Mouse (Mus musculus): ENCODE measurements at regions not wholly inside any gene's neighbourhood (a gene's known extent, or its start where the extent isn't known, plus 50 kb on each side); places are given as distances from the start of the nearest gene placed in this dataset.

- 84% methylated on average over 1 of the region's 1 CpGs for WGBS
- no peak overlapping the region for H3K9ac ChIP-seq
- no peaks in the 10 kb centered on the region for H3K27me3 ChIP-seq (replicated peaks)
- no peaks in the 10 kb centered on the region for H3K4me1 ChIP-seq
- ATAC-seq (ENCODE audit: low FRiP score, low read depth), result no peak
- no peak overlapping the region for H3K4me3 ChIP-seq
- no peaks in the 10 kb centered on the region for H3K36me3 ChIP-seq
- no peak overlapping the region for H3K4me2 ChIP-seq (replicated peaks)
- H3K27ac ChIP-seq, result no peak overlapping the region
- H3K9me3 ChIP-seq, result no peaks in the 10 kb centered on the region
These were observed 163.9 kb downstream of the Ptprc start for GRCm38 (mm10) chr1:138011581-138011980.

DNA sequence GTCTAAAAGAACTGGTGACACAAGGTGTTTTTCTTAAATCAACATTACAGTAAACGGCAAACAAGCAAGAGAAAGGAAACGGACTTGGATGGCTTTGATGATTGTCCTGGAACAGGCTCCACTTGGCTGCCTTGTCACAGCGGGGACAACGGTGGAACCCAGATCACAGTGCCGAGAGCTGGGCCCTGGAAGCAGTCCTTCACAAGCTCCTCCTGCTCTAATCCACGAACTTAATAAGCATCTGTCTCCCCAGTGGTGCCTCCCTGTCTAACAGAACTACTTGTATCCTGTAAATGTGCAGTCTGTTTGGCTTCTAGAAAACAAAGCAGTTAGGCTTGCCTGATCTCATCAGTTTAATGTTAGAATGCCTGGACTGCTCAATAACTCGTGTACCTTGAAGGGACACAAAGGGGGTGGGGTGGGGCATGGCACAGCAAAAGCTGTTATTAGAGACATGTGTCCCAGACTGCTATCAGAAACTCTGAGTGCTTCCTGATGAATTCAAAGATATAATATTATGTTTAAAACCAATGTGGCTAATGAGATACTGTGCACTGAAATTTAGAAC is 164.5 kb downstream of the Ptprc start:
- no peaks in the 10 kb centered on the region for H3K4me1 ChIP-seq
- WGBS, result 77% methylated on average over 7 of the region's 7 CpGs
- H3K9ac ChIP-seq, result no peak overlapping the region
- no peak overlapping the region for H3K4me3 ChIP-seq
- H3K36me3 ChIP-seq, result no peaks in the 10 kb centered on the region
- no peak overlapping the region for H3K27ac ChIP-seq
- no peak overlapping the region for H3K4me2 ChIP-seq (replicated peaks)
- no peaks in the 10 kb centered on the region for H3K27me3 ChIP-seq (replicated peaks)
- ATAC-seq (ENCODE audit: low FRiP score, low read depth), result no peak
- no peaks in the 10 kb centered on the region for H3K9me3 ChIP-seq

GRCm38 (mm10) chr1:138006811-138007210 is 168.7 kb downstream of the Ptprc start:
- Histone ChIP-seq H3K4me3 (no peak overlapping the region), H3K27me3 (replicated peaks) (no peaks in the 10 kb centered on the region), H3K27ac (no peak overlapping the region), H3K4me1 (no peaks in the 10 kb centered on the region), H3K36me3 (no peaks in the 10 kb centered on the region), H3K9me3 (no peaks in the 10 kb centered on the region), H3K4me2 (replicated peaks) (no peak overlapping the region), H3K9ac (no peak overlapping the region)
- ATAC-seq (ENCODE audit: low FRiP score, low read depth), result no peak
- 75% methylated on average over 1 of the region's 1 CpGs for WGBS

GRCm38 (mm10) chr1:138004319-138004718 is 171.2 kb downstream of the Ptprc start:
- no peak overlapping the region for H3K27ac ChIP-seq
- 62% methylated on average over 2 of the region's 2 CpGs for WGBS
- no peaks in the 10 kb centered on the region for H3K9me3 ChIP-seq
- H3K9ac ChIP-seq, result no peak overlapping the region
- H3K27me3 ChIP-seq (replicated peaks), result no peaks in the 10 kb centered on the region
- H3K4me2 ChIP-seq (replicated peaks), result no peak overlapping the region
- no peaks in the 10 kb centered on the region for H3K36me3 ChIP-seq
- no peak for ATAC-seq (ENCODE audit: low FRiP score, low read depth)
- H3K4me3 ChIP-seq, result no peak overlapping the region
- no peaks in the 10 kb centered on the region for H3K4me1 ChIP-seq

- H3K36me3 ChIP-seq, result no peaks in the 10 kb centered on the region
- 91% methylated on average over 3 of the region's 3 CpGs for WGBS
- no peak for ATAC-seq (ENCODE audit: low FRiP score, low read depth)
- H3K4me3 ChIP-seq, result no peak overlapping the region
- H3K4me1 ChIP-seq, result no peaks in the 10 kb centered on the region
- H3K27ac ChIP-seq, result no peak overlapping the region
- no peaks in the 10 kb centered on the region for H3K9me3 ChIP-seq
- no peak overlapping the region for H3K9ac ChIP-seq
- no peak overlapping the region for H3K4me2 ChIP-seq (replicated peaks)
- no peaks in the 10 kb centered on the region for H3K27me3 ChIP-seq (replicated peaks)
These were observed 176.1 kb downstream of the Ptprc start for GRCm38 (mm10) chr1:137999268-137999900.

DNA sequence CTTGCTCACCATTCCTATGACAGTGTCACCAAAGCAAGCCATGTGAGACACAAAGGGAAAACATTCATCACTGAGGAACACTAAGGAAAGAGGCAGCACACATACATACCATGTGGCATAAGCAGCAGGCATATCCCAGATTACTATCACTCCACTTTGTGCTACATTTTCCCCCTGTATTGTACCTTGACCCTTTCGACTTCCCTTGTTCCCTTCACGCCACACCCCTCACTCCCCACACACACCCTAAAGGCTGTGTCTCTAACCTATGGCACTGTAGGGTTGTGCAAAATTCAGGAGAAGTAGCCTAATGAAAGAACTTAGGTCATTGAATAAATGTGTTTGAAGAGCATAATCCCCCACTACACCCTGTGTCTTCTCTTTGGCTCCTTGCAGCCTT is 179.5 kb downstream of the Ptprc start:
- no peak overlapping the region for H3K27ac ChIP-seq
- H3K9ac ChIP-seq, result no peak overlapping the region
- no peak for ATAC-seq (ENCODE audit: low FRiP score, low read depth)
- H3K36me3 ChIP-seq, result no peaks in the 10 kb centered on the region
- H3K9me3 ChIP-seq, result no peaks in the 10 kb centered on the region
- H3K4me2 ChIP-seq (replicated peaks), result no peak overlapping the region
- no peaks in the 10 kb centered on the region for H3K27me3 ChIP-seq (replicated peaks)
- 88% methylated on average over 2 of the region's 2 CpGs for WGBS
- H3K4me3 ChIP-seq, result no peak overlapping the region
- H3K4me1 ChIP-seq, result no peaks in the 10 kb centered on the region

GRCm38 (mm10) chr1:137991936-137992335 is 183.6 kb downstream of the Ptprc start:
- no peaks in the 10 kb centered on the region for H3K27me3 ChIP-seq (replicated peaks)
- no peak overlapping the region for H3K9ac ChIP-seq
- H3K27ac ChIP-seq, result no peak overlapping the region
- H3K36me3 ChIP-seq, result no peaks in the 10 kb centered on the region
- no peak overlapping the region for H3K4me3 ChIP-seq
- H3K4me2 ChIP-seq (replicated peaks), result no peak overlapping the region
- no peaks in the 10 kb centered on the region for H3K4me1 ChIP-seq
- no peak for ATAC-seq (ENCODE audit: low FRiP score, low read depth)
- WGBS, result 87% methylated on average over 1 of the region's 1 CpGs
- no peaks in the 10 kb centered on the region for H3K9me3 ChIP-seq

DNA sequence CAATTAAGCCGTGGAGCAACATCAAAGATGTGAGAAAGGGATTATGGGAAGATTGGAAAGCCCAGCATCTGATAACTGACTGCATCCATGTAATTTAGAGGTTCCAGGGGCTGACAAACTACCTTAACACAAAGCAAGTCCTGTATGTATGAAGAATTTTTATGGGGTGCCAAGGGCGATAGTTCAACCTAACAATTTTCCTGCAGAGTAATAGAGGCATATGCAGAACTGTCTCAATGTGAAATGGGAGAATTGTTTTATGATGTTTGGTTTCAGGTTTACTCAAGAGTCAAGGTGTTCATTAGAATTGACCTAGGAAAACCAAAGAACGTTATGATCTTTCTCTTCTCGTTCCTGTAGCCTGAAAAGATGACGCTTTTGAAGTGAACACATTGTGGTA is 184.1 kb downstream of the Ptprc start:
- no peaks in the 10 kb centered on the region for H3K9me3 ChIP-seq
- no peaks in the 10 kb centered on the region for H3K27me3 ChIP-seq (replicated peaks)
- H3K4me1 ChIP-seq, result no peaks in the 10 kb centered on the region
- no peak overlapping the region for H3K27ac ChIP-seq
- H3K4me3 ChIP-seq, result no peak overlapping the region
- no peak for ATAC-seq (ENCODE audit: low FRiP score, low read depth)
- H3K4me2 ChIP-seq (replicated peaks), result no peak overlapping the region
- WGBS, result 91% methylated on average over 5 of the region's 5 CpGs
- H3K36me3 ChIP-seq, result no peaks in the 10 kb centered on the region
- H3K9ac ChIP-seq, result no peak overlapping the region

DNA sequence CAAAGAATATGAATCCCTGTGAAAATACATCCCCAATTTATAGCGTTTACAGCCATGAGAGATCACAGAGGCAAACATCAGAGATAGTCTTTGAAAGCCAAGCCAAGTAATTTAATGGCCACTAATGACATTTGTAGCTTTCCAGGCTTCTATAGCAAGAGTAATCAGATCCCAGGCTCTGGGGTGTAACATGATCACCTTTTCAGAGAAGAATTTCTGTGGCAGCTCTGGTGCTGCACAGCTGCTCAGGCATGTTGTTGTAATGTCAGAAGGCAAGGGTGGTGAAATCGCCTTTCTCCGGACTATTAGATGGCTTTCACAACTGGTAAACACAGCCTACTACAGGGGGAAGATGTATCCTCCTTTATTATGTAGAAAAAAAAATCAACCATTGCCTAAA is 202.1 kb downstream of the Ptprc start:
- H3K4me2 ChIP-seq (replicated peaks), result no peak overlapping the region
- 0 out of 2 replicates have a peak overlapping the region, but pooled peaks have one; percentile 15 for H3K27ac ChIP-seq
- no peaks in the 10 kb centered on the region for H3K4me1 ChIP-seq
- no peaks in the 10 kb centered on the region for H3K36me3 ChIP-seq
- 61% methylated on average over 3 of the region's 3 CpGs for WGBS
- no peaks in the 10 kb centered on the region for H3K9me3 ChIP-seq
- H3K4me3 ChIP-seq, result no peak overlapping the region
- no peak overlapping the region for H3K9ac ChIP-seq
- no peak for ATAC-seq (ENCODE audit: low FRiP score, low read depth)
- H3K27me3 ChIP-seq (replicated peaks), result no peaks in the 10 kb centered on the region

DNA sequence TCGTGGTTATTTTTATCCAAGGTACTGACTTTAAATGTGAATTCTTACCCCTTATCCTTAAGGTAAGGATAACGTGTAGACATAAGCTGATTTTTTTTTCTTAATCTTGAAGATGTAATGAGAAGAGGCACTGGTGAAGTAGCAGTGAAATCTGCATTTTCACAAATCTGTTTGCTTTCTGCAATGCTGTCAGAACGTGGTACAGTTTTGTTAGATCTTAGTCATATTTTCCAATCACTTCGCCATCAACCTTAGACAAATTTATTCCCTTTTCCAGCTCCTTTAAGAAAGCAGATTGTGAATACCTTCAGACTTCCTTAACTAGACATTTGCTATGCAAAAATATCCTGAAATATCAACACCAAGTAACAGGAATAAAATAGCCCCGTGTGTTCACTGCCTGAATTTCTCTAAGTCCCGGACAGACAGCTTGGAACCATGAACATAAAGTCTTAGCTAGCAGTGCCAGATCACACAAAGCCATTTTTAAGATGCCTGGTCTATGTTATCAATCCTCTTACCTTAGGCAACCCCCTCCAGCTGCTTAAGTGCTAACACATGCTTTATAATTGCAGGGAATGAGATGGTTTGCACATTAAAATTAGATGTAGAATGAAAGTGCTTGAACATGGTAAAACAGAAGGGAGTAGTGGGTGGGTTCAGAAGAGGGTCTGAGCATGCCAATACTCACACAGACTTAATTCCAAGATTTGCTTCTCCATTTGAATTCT is 202.7 kb downstream of the Ptprc start:
- Histone ChIP-seq H3K27me3 (replicated peaks) (no peaks in the 10 kb centered on the region), H3K4me2 (replicated peaks) (no peak overlapping the region), H3K4me1 (no peaks in the 10 kb centered on the region), H3K36me3 (no peaks in the 10 kb centered on the region), H3K9me3 (no peaks in the 10 kb centered on the region), H3K9ac (no peak overlapping the region), H3K27ac (0 out of 2 replicates have a peak overlapping the region, but pooled peaks have one; percentile 15), H3K4me3 (no peak overlapping the region)
- no peak for ATAC-seq (ENCODE audit: low FRiP score, low read depth)
- WGBS, result 82% methylated on average over 6 of the region's 6 CpGs

- H3K9me3 ChIP-seq, result no peaks in the 10 kb centered on the region
- peaks cover 16% of the 10 kb centered on the region; the same call in 1 of the 2 replicates for H3K36me3 ChIP-seq
- no peak overlapping the region for H3K9ac ChIP-seq
- peaks cover 7% of the 10 kb centered on the region; the same call in 1 of the 2 replicates for H3K4me1 ChIP-seq
- no peaks in the 10 kb centered on the region for H3K27me3 ChIP-seq (replicated peaks)
- no peak overlapping the region for H3K4me3 ChIP-seq
- 57% methylated on average over 16 of the region's 16 CpGs for WGBS
- H3K27ac ChIP-seq, result no peak overlapping the region
- no peak overlapping the region for H3K4me2 ChIP-seq (replicated peaks)
- peak; percentile 57; the same call in 1 of the 2 replicates for ATAC-seq (ENCODE audit: low FRiP score, low read depth)
These were observed 209.2 kb downstream of the Ptprc start for GRCm38 (mm10) chr1:137966151-137966836.

GRCm38 (mm10) chr1:137963656-137964055 is 211.9 kb downstream of the Ptprc start:
- Histone ChIP-seq H3K9me3 (no peaks in the 10 kb centered on the region), H3K36me3 (peaks cover 19% of the 10 kb centered on the region; the same call in 1 of the 2 replicates)

More at GRCm38 (mm10) chr1:137963656-137964055, 211.9 kb downstream of the Ptprc start:
- Histone ChIP-seq H3K4me2 (replicated peaks) (no peak overlapping the region), H3K4me1 (peaks cover 7% of the 10 kb centered on the region; the same call in 1 of the 2 replicates), H3K27me3 (replicated peaks) (no peaks in the 10 kb centered on the region), H3K9ac (no peak overlapping the region), H3K4me3 (no peak overlapping the region), H3K27ac (no peak overlapping the region)
- no peak for ATAC-seq (ENCODE audit: low FRiP score, low read depth)
- 67% methylated on average over 6 of the region's 6 CpGs for WGBS

Measured in neural tube, embryonic 12.5 days (tissue).